Mouse (Mus musculus): ENCODE data around the gene Tdrd6. TPM values are rescaled to one million over a fixed set of nuclear protein-coding genes. Genes with fewer than 3 reads are reported as not detected.
A peak's percentile ranks its signal among the peaks of the same experiment; 100 is the strongest.

The Tdrd6 gene
- polyA plus RNA-seq, 1 experiment from 2014 or later = 0.05 TPM

DNA sequence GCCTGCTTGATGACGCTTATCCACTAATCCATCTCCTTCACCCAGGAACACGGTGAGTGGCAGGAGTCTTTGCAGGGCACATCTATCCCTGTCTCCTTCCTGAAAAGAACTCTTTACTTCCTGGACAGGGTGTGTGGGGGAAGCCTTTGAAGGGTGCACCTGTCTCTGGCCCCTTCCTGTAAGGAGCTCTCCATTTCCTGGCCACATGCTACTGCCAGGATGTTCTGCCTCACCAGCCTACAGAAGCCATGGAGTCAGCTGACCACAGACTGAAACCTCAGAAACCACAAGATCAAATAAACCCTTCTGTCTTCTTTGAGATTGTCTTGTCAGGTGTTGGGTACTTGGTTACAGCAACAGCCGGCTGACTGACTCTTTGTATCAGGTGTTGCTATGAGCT is 15.0 kb upstream of the Tdrd6 start:
- Histone ChIP-seq H3K4me1 (no peaks in the 10 kb centered on the region), H3K9ac (no peak overlapping the region), H3K9me3 (replicated peaks) (no peaks in the 10 kb centered on the region), H3K4me2 (replicated peaks) (no peak overlapping the region), H3K36me3 (peaks cover 65% of the 10 kb centered on the region), H3K27ac (no peak overlapping the region), H3K4me3 (no peak overlapping the region), H3K27me3 (no peaks in the 10 kb centered on the region)
- no peak for ATAC-seq (ENCODE audit: low FRiP score)
- 91% methylated on average over 3 of the region's 3 CpGs for WGBS

DNA sequence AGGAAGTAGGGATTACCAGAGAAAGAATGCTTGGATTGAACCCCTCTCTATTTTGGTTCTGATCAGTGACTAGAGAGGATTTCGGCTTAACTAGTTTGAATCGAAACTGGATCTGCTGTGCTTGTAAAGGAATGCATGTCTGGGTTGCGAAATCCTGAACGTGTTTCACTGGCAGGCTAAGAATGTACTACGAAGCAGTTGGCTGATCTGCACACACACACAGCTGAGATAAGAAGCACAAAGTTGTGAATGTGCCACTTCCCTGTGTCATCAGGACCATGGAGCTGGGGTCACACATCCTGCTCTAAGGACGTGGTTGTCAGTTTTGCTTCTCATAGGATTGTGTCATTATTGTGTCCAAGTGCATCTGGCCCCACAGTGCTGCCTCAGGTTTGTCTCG is 14.3 kb upstream of the Tdrd6 start:
- ATAC-seq (ENCODE audit: low FRiP score) = no peak
- Histone ChIP-seq H3K4me1 (no peaks in the 10 kb centered on the region), H3K36me3 (peaks cover 58% of the 10 kb centered on the region), H3K27me3 (no peaks in the 10 kb centered on the region), H3K9me3 (replicated peaks) (no peaks in the 10 kb centered on the region), H3K4me2 (replicated peaks) (no peak overlapping the region), H3K27ac (no peak overlapping the region), H3K9ac (no peak overlapping the region), H3K4me3 (no peak overlapping the region)
- 88% methylated on average over 7 of the region's 7 CpGs for WGBS

DNA sequence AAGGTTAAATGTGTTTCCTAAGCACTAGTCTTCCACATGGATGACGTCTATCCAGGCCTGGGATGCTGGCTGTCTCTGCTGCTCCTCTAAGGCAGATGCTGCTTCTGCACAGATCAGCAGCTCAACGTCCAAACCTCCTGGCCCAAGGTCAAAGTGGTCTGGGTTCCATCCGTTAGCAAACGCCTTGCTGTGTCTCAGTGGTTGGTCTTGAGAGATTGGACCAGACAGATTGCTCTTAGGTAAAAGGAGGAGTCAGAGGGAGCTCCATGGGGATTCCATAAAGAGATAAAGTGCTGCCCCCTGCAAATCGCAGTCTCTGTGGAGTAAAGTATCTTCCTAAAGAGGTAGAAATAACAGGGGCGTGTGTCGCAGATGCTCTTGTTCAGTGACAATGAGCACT is 13.1 kb upstream of the Tdrd6 start:
- 80% methylated on average over 7 of the region's 7 CpGs for WGBS
- Histone ChIP-seq H3K4me2 (replicated peaks) (no peak overlapping the region), H3K27me3 (no peaks in the 10 kb centered on the region), H3K27ac (no peak overlapping the region), H3K4me3 (no peak overlapping the region), H3K36me3 (peaks cover 50% of the 10 kb centered on the region), H3K4me1 (no peaks in the 10 kb centered on the region), H3K9ac (no peak overlapping the region), H3K9me3 (replicated peaks) (no peaks in the 10 kb centered on the region)
- no peak for ATAC-seq (ENCODE audit: low FRiP score)

DNA sequence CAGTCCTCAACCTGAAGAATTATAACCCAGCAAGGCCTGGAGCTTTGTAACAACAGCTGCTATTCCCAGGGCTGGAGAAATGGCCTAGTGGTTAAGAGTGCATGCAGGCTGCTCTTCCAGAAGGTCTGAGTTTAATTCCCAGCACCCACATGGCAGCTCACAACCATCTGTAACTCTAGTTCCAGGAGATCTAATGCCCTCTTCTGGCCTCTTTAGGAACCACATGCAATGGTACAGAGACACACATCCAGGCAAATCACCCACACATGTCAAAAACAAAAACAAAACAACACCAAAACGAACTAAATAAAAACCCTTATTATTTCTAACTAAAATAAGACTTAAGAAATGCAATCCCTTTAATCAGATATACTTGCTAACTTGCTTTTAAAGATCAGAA is 10.7 kb upstream of the Tdrd6 start:
- WGBS = 85% methylated on average over 1 of the region's 1 CpGs
- ATAC-seq (ENCODE audit: low FRiP score) = no peak
- Histone ChIP-seq H3K9ac (no peak overlapping the region), H3K4me1 (no peaks in the 10 kb centered on the region), H3K4me2 (replicated peaks) (no peak overlapping the region), H3K36me3 (peaks cover 39% of the 10 kb centered on the region), H3K9me3 (replicated peaks) (peaks cover 6% of the 10 kb centered on the region; the same call in 1 of the 2 replicates), H3K27ac (no peak overlapping the region), H3K4me3 (no peak overlapping the region), H3K27me3 (no peaks in the 10 kb centered on the region)

DNA sequence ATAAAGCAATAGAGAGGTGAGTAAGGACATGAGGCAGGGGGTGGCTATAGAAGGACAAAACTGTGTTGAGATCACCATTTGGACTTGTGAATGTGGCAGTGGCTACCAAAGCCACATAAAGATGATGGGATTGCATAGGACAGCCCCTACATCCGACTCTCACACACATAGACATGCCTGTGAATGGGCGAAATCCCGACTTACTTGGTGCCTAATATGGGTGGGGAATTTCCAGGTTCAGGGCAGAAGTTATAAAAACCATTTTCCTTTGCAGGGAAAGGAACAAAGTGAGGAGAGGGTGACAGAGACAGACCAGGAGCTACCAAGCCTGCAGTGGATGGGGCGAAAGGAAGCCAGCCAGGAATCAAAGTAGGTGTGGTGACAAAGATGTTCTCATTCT is 7.0 kb upstream of the Tdrd6 start:
- H3K4me3 ChIP-seq = no peak overlapping the region
- 96% methylated on average over 4 of the region's 4 CpGs for WGBS
- no peak for ATAC-seq (ENCODE audit: low FRiP score)

DNA sequence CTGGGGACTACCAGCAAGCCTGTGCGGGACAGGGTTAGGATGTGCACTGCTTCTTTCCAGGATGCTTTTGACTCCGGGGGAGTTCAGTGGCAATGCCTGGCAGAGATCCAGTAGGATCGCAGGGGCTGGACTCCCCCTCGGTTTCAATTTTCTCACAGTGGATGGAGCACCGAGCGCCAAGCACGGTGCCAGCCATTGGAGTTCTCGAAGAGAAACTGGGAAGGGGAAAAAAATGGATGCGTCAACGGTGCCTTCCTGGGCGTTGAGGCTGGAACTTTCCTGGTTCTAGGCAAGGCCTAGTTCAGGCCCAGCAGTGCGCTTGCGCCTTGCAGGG is 295 bp upstream of the Tdrd6 start:
- no peaks in the 10 kb centered on the region for H3K36me3 ChIP-seq
- peaks cover 13% of the 10 kb centered on the region for H3K4me1 ChIP-seq
- peak overlapping the region; percentile 42 for H3K4me3 ChIP-seq
- peak overlapping the region; percentile 32; the same call in 1 of the 2 replicates for H3K9ac ChIP-seq
- no peak for ATAC-seq (ENCODE audit: low FRiP score)
- H3K27me3 ChIP-seq = peaks cover 41% of the 10 kb centered on the region
- no peaks in the 10 kb centered on the region for H3K9me3 ChIP-seq (replicated peaks)
- peak overlapping the region; percentile 76 for H3K4me2 ChIP-seq (replicated peaks)
- H3K27ac ChIP-seq = no peak overlapping the region
- 42% methylated on average over 13 of the region's 13 CpGs for WGBS

More for the DNA sequence above, 7.0 kb upstream of the Tdrd6 start:
- no peaks in the 10 kb centered on the region for H3K27me3 ChIP-seq
- peaks cover 8% of the 10 kb centered on the region for H3K36me3 ChIP-seq
- H3K4me2 ChIP-seq (replicated peaks) = no peak overlapping the region
- no peak overlapping the region for H3K27ac ChIP-seq
- H3K4me1 ChIP-seq = no peaks in the 10 kb centered on the region
- H3K9me3 ChIP-seq (replicated peaks) = peaks cover 6% of the 10 kb centered on the region; the same call in 1 of the 2 replicates
- no peak overlapping the region for H3K9ac ChIP-seq

DNA sequence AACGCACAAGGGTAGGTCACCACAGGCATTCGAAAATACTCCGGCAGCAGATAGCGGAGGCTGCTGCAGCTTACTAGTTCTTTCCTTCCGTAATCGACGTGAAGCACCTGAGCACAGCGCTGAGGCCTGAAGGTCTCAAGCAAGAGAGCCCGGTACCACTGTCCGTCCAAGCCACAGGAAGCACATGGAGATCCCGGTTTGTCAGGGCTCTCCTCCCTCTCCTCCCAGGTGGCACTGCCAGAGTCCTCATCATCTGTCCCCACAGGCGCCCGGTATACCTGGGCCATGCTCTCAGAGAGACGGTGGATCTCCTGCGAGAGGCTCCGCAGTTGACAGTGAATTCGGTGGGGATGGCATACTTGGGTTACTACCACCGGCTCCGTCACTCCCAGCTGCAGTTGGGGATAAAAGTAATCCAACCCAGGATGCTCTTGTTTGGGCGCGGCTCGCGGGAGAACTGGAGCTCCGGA is 1.0 kb downstream of the Tdrd6 start:
- Histone ChIP-seq H3K4me1 (peaks cover 13% of the 10 kb centered on the region), H3K4me2 (replicated peaks) (peak overlapping the region; percentile 76), H3K27me3 (peaks cover 41% of the 10 kb centered on the region), H3K9me3 (replicated peaks) (no peaks in the 10 kb centered on the region), H3K36me3 (no peaks in the 10 kb centered on the region), H3K4me3 (peak overlapping the region; percentile 42), H3K9ac (no peak overlapping the region), H3K27ac (no peak overlapping the region)
- no peak for ATAC-seq (ENCODE audit: low FRiP score)
- WGBS = 24% methylated on average over 24 of the region's 24 CpGs

DNA sequence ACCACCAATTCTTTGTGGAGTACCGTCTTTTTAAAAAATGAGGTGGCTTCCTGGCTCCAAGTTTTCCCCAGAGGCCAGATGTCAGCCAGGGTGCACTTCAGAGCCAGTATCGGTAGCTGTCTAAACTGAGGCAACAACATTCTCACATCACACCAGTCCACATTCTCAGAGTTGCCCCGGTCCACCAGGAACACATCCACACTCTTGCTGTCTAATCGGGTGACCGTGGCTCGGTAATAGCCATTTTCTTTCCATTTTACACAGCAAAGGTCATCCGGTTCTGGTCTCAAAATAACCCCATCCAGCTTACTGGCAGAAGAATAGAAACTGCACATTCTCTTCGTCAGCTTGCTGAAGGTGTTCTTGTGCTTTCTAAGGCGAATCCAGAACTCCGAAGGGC is 1.9 kb downstream of the Tdrd6 start:
- no peak overlapping the region for H3K9ac ChIP-seq
- H3K27ac ChIP-seq = no peak overlapping the region
- H3K9me3 ChIP-seq (replicated peaks) = no peaks in the 10 kb centered on the region
- WGBS = 93% methylated on average over 10 of the region's 10 CpGs
- no peak overlapping the region for H3K4me2 ChIP-seq (replicated peaks)
- no peak overlapping the region for H3K4me3 ChIP-seq
- peaks cover 41% of the 10 kb centered on the region for H3K27me3 ChIP-seq
- H3K4me1 ChIP-seq = peaks cover 13% of the 10 kb centered on the region
- no peaks in the 10 kb centered on the region for H3K36me3 ChIP-seq
- ATAC-seq (ENCODE audit: low FRiP score) = no peak

DNA sequence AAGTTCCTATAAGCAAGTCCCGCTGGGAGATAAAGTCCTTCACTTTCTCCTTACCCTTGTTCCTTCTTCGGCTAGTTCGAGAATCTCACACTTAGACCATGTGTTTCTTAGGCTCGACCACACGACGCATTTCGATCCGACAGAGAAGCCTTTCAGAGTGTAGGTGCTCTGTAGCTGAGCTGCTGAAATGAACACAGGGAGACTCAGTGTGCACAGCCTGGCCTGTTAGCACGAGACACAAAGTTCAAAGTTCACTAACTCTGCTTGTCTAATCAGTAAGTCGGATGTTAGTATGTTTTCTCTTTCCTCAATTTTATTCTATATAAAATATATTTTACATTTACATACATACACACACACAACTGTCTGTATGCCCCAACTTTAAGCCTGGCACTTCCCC is 8.0 kb downstream of the Tdrd6 start:
- Histone ChIP-seq H3K36me3 (no peaks in the 10 kb centered on the region), H3K4me3 (no peak overlapping the region), H3K27ac (no peak overlapping the region), H3K4me2 (replicated peaks) (no peak overlapping the region), H3K4me1 (no peaks in the 10 kb centered on the region), H3K9me3 (replicated peaks) (no peaks in the 10 kb centered on the region), H3K9ac (no peak overlapping the region), H3K27me3 (no peaks in the 10 kb centered on the region)
- ATAC-seq (ENCODE audit: low FRiP score) = no peak
- WGBS = 91% methylated on average over 10 of the region's 10 CpGs

DNA sequence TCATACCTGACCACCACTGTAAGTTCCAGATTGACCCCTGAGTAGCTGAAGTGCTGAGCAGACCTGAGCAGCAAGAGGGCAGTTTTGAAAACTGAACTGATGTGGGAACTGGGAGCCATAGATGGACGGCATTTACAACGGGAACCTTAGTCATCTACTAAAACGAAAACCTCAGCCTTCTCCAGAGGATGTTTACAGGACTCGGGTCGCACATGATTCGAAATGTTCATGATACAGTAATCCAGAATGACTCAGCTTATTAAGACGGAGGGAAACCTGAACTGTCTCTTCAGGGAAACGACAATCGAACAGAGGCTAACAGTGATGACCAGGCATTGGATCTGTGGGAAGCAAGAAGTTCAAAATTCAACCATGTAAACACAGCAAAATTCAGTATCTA is 10.9 kb downstream of the Tdrd6 start:
- no peak overlapping the region for H3K9ac ChIP-seq
- no peaks in the 10 kb centered on the region for H3K36me3 ChIP-seq
- H3K4me3 ChIP-seq = no peak overlapping the region
- no peak overlapping the region for H3K27ac ChIP-seq
- H3K4me1 ChIP-seq = 0 out of 2 replicates have a peak, but pooled peaks cover 6% of the 10 kb centered on the region
- WGBS = 90% methylated on average over 9 of the region's 9 CpGs
- no peaks in the 10 kb centered on the region for H3K9me3 ChIP-seq (replicated peaks)
- no peaks in the 10 kb centered on the region for H3K27me3 ChIP-seq
- no peak for ATAC-seq (ENCODE audit: low FRiP score)
- no peak overlapping the region for H3K4me2 ChIP-seq (replicated peaks)

DNA sequence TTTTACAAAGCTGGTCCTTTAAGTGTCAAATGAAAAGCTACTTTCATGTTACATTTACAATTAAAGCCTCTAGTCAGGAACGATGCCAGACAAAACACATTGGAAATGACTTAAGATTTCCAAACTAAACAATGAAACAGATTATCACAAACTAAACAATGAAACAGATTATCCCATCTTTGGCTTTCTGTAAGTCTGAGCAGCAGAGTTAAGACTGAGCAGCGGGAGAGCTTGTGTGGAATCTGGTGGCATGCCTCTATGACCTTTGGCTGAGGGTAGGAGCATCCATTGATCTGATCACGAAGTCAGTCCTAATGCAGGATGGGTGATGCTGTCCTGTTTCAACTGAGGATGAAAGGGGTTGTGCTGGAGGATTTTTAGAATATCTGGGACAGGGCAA is 17.9 kb downstream of the Tdrd6 start:
- H3K36me3 ChIP-seq = no peaks in the 10 kb centered on the region
- H3K4me2 ChIP-seq (replicated peaks) = no peak overlapping the region
- H3K9ac ChIP-seq = no peak overlapping the region
- no peaks in the 10 kb centered on the region for H3K27me3 ChIP-seq
- 0 out of 2 replicates have a peak, but pooled peaks cover 6% of the 10 kb centered on the region for H3K4me1 ChIP-seq
- no peaks in the 10 kb centered on the region for H3K9me3 ChIP-seq (replicated peaks)
- H3K27ac ChIP-seq = no peak overlapping the region
- H3K4me3 ChIP-seq = no peak overlapping the region
- ATAC-seq (ENCODE audit: low FRiP score) = no peak
- WGBS = 84% methylated on average over 3 of the region's 3 CpGs

DNA sequence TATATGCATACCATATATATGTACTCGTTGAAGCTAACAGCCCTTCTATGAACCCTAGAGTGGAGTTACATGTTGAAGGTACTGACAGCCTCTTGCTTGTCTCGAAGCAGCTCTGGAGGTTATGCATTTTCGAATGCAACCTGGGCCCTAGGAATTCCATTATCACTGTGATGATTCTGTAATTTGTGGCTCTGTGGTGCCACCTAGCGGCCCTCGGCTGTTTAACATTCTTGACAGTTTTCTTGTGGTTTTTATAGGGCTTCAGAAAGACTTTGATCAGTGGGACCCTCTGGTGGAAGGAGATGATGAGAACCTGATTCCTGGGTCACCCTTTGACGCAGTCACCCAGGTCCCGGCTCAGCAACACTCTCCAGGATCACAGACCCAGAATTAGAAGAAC is 18.5 kb downstream of the Tdrd6 start:
- no peaks in the 10 kb centered on the region for H3K27me3 ChIP-seq
- H3K4me2 ChIP-seq (replicated peaks) = no peak overlapping the region
- H3K9ac ChIP-seq = no peak overlapping the region
- H3K4me1 ChIP-seq = 0 out of 2 replicates have a peak, but pooled peaks cover 6% of the 10 kb centered on the region
- no peaks in the 10 kb centered on the region for H3K36me3 ChIP-seq
- 23% methylated on average over 7 of the region's 7 CpGs for WGBS
- no peak overlapping the region for H3K4me3 ChIP-seq
- ATAC-seq (ENCODE audit: low FRiP score) = peak; percentile 48; the same call in 1 of the 2 replicates
- H3K27ac ChIP-seq = no peak overlapping the region
- H3K9me3 ChIP-seq (replicated peaks) = no peaks in the 10 kb centered on the region

DNA sequence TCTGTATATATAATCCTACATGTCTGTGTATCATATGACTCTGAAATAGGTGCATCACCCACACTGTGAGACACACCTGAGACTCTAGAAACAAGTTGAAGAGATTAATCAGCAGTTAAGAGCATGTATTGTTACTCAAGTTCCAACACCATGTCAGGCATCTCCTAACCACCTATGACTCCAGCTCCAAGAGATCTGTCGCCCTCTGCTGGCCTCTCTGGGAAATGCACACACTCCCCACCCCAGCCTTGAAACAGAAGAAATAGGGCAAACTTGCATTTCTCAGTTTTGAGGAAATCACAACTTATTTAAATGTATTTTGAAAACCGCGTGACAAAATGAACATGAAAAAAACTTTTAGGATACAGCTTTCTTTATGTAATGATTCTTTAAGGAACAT is 23.4 kb downstream of the Tdrd6 start:
- Histone ChIP-seq H3K4me2 (replicated peaks) (no peak overlapping the region), H3K4me3 (no peak overlapping the region), H3K27me3 (no peaks in the 10 kb centered on the region), H3K9me3 (replicated peaks) (no peaks in the 10 kb centered on the region), H3K9ac (no peak overlapping the region), H3K36me3 (no peaks in the 10 kb centered on the region), H3K4me1 (no peaks in the 10 kb centered on the region), H3K27ac (no peak overlapping the region)
- 0 out of 2 replicates have a peak, but pooled peaks have one; percentile 16 for ATAC-seq (ENCODE audit: low FRiP score)
- WGBS = 17% methylated on average over 3 of the region's 3 CpGs
